Mouse (Mus musculus): ENCODE data around the gene Yars. TPM values are rescaled to one million over a fixed set of nuclear protein-coding genes. Genes with fewer than 3 reads are reported as not detected.

The Yars gene
- polyA plus RNA-seq, 1 experiment from 2014 or later: 102 TPM

DNA sequence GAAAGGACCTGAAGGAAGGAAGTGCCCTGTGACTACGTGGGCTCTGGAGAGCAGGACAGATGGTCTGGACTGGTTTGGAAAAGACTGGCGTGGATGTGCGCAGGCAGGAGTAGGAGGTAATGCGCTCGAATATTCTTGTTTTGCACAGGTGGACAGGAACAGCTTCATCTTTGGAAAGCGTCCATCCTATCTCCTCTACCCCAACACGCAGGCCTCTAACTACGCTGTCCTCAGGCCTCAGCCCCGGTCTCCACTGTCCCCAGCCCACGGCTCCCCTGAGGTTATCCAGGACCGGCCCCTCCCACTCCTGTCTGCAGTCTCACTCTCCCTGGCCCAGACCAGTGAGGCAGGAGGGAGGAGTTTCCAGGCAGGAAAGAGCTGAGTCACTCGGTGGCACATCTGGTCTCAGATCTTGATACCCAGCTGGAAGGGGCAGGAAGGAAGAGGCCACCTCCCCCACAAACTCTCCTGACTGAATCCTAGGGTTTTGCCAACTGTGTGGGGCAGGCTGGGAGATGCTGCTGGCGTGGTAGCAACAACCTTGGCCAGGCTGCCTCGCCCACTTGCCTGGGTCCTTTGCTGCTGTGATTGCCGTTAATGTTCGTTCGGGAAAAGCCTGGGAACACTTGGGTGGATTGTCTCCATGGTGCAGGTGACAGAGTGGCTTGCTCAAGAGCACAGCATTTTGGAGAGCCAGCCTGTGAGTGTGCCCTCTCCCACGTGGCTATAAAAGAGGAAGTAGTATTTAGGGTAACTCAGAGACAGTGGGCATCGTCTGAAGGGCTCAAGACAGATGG, 73.9 kb downstream of the Yars start:
- Histone ChIP-seq H3K4me2 (replicated peaks) (no peak overlapping the region), H3K9ac (replicated peaks) (no peak overlapping the region), H3K9me3 (no peaks in the 10 kb centered on the region), H3K27ac (no peak overlapping the region; the same call in 1 of the 2 replicates), H3K36me3 (no peaks in the 10 kb centered on the region), H3K27me3 (no peaks in the 10 kb centered on the region; the same call in 1 of the 2 replicates), H3K4me1 (replicated peaks) (peaks cover 27% of the 10 kb centered on the region), H3K4me3 (replicated peaks) (no peak overlapping the region)
- peak; percentile 60; the same call in 1 of the 2 replicates for ATAC-seq
- WGBS: 44% methylated on average over 19 of the region's 19 CpGs

DNA sequence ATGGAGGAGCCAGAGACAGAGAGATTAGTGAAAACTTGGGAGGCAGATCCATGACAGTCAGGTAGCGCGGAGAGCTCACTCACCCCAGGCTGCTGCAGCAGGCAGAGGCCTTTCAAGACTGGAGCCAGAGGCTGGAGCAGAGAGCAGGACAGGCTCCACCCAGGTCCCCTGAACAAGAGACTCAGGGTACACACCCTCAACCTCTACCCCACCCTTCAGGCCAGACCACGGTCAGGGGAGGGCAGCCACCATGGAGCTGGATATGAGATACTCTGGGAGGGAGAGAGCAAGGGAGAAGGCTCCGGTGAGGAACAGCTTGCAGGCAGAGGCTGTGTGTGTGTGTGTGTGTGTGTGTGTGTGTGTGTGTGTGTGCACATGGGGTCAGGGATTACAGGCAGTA, 76.6 kb downstream of the Yars start:
- WGBS: 88% methylated on average over 4 of the region's 4 CpGs
- H3K9ac ChIP-seq (replicated peaks): no peak overlapping the region
- ATAC-seq: no peak
- peaks cover 16% of the 10 kb centered on the region for H3K4me1 ChIP-seq (replicated peaks)
- H3K4me3 ChIP-seq (replicated peaks): no peak overlapping the region
- H3K9me3 ChIP-seq: no peaks in the 10 kb centered on the region
- H3K36me3 ChIP-seq: no peaks in the 10 kb centered on the region
- H3K4me2 ChIP-seq (replicated peaks): no peak overlapping the region
- H3K27ac ChIP-seq: no peak overlapping the region
- no peaks in the 10 kb centered on the region; the same call in 1 of the 2 replicates for H3K27me3 ChIP-seq

DNA sequence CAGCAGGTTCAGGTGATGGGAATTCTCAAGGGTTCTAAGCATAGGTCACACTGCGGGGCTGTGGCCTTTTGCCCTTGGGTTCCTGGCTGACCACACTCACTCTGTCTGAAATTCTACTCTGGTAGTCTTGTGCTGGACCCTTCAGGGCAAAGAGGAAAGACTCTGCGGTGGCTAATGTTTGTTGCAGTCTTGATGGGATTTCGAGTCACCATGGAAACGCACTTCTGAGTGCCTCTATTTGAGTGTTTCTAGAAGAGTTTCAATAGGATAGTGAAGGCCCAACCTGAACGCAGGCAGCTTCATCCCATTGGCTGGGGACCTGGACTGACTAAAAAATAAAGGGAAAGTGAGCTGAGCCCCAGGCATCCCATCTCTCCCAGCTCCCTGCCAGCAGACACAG, 77.3 kb downstream of the Yars start:
- Histone ChIP-seq H3K4me2 (replicated peaks) (no peak overlapping the region), H3K4me1 (replicated peaks) (peaks cover 14% of the 10 kb centered on the region), H3K4me3 (replicated peaks) (no peak overlapping the region), H3K9ac (replicated peaks) (no peak overlapping the region), H3K36me3 (no peaks in the 10 kb centered on the region), H3K9me3 (no peaks in the 10 kb centered on the region), H3K27ac (no peak overlapping the region), H3K27me3 (no peaks in the 10 kb centered on the region; the same call in 1 of the 2 replicates)
- ATAC-seq: no peak
- 53% methylated on average over 5 of the region's 5 CpGs for WGBS

DNA sequence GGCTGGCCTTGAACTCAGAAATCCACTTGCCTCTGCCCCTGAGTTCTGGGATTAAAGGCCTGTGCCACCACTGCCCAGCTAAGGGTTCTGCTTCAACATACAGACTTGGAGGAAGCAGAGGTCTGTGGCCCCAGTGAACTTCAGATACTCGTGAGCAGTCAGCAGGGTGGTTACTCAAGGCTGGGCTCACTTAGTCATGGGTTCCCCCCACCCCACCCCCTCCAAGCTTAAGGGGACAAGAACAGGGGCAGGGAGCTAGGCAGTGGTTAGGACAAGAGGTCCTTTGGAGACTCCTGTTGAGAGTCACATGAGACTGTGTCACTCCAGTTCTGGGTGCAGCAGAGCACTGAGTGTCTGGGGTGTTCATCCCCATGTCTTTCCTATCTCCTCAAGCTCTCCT, 79.1 kb downstream of the Yars start:
- no peak overlapping the region for H3K4me2 ChIP-seq (replicated peaks)
- H3K36me3 ChIP-seq: no peaks in the 10 kb centered on the region
- no peak overlapping the region for H3K9ac ChIP-seq (replicated peaks)
- WGBS: 57% methylated on average over 1 of the region's 1 CpGs
- H3K9me3 ChIP-seq: no peaks in the 10 kb centered on the region
- no peak overlapping the region for H3K27ac ChIP-seq
- ATAC-seq: no peak
- no peak overlapping the region for H3K4me3 ChIP-seq (replicated peaks)
- no peaks in the 10 kb centered on the region; the same call in 1 of the 2 replicates for H3K27me3 ChIP-seq
- H3K4me1 ChIP-seq (replicated peaks): peaks cover 6% of the 10 kb centered on the region

Other genes with a start within 250 kb of the Yars start
- gene Azin2, start 227.3 kb upstream of the Yars start, polyA plus RNA-seq (2015; fragmentation: Nextera tagmentation; extraction: Ambion mirVana): 17.4 and 21.3 TPM in 2 replicates
- 102 and 108 TPM in 2 replicates for gene Ak2, start 197.8 kb upstream of the Yars start, polyA plus RNA-seq (2015; fragmentation: Nextera tagmentation; extraction: Ambion mirVana)
- 21.5 and 22.1 TPM in 2 replicates for gene Rnf19b, start 131.5 kb upstream of the Yars start, polyA plus RNA-seq (2015; fragmentation: Nextera tagmentation; extraction: Ambion mirVana)
- not detected in 2 replicates for gene Tmem54, start 84.2 kb upstream of the Yars start, polyA plus RNA-seq (2015; fragmentation: Nextera tagmentation; extraction: Ambion mirVana)
- gene Hpca, start 67.7 kb upstream of the Yars start, polyA plus RNA-seq (2015; fragmentation: Nextera tagmentation; extraction: Ambion mirVana): 17.1 and 17.9 TPM in 2 replicates
- 1.9 and 2.0 TPM in 2 replicates for gene Fndc5, start 52.8 kb upstream of the Yars start, polyA plus RNA-seq (2015; fragmentation: Nextera tagmentation; extraction: Ambion mirVana)
- gene S100pbp, start within 50 bp of the Yars start, polyA plus RNA-seq (2015; fragmentation: Nextera tagmentation; extraction: Ambion mirVana): 19.9 and 21.3 TPM in 2 replicates
- gene C77080, start 71.6 kb downstream of the Yars start, polyA plus RNA-seq (2015; fragmentation: Nextera tagmentation; extraction: Ambion mirVana): 5.1 and 5.4 TPM in 2 replicates
- gene Sync, start 97.9 kb downstream of the Yars start, polyA plus RNA-seq (2015; fragmentation: Nextera tagmentation; extraction: Ambion mirVana): 0.27 and 0.67 TPM in 2 replicates
- 419 and 460 TPM in 2 replicates for gene Rbbp4, start 145.6 kb downstream of the Yars start, polyA plus RNA-seq (2015; fragmentation: Nextera tagmentation; extraction: Ambion mirVana)
- gene Zbtb8os, start 145.9 kb downstream of the Yars start, polyA plus RNA-seq (2015; fragmentation: Nextera tagmentation; extraction: Ambion mirVana): 28.0 and 32.2 TPM in 2 replicates
- 17.2 and 19.7 TPM in 2 replicates for gene Zbtb8a, start 188.4 kb downstream of the Yars start, polyA plus RNA-seq (2015; fragmentation: Nextera tagmentation; extraction: Ambion mirVana)

Data from midbrain, embryonic 13.5 days (tissue).